9 mouse cellular contexts compared by ENCODE assay signal in the genomic region with DNA sequence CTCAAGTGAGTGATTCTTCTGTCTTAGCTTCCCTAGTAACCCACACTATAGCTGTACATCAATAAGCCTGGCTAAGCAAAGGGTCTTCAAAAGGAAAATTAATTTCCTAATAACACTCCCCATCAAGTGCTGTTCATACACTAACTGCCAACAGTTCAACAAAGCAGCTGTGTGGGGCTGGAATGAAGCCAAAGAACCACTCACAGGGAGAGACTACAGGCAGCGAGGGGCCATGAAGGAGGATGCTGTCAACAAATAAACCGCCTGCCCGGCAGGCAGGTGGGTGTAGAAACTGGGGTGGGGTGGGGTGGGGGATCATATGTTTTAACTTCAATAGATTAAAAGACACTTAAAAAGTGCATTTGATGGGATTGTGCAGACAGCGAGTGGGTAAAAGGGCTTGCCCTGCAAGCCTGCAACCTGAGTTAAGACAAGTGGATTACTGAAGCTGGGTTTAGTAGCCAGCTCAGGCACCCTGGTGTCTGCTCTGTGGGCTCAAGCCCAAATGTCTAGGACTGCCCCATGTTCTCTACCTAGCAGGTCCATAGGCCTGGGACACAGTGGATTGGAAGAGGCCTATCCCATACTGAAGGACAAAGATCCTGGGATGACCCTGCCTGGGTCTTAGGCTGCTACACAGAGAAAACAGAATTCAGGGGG. TPM values are rescaled to one million over a fixed set of nuclear protein-coding genes. Genes with fewer than 3 reads are reported as not detected.
A peak's percentile ranks its signal among the peaks of the same experiment; 100 is the strongest.
DNase-seq lines count a peak whose midpoint lies in the region; ATAC-seq and TF ChIP-seq lines count a peak whose summit lies in the region.
"Had no signal": no experiment of that assay in that cellular context is flagged by ENCODE, and none has a peak within 500 bp of the region (broad histone marks: within the 10 kb centered on the region; RNA-seq: fewer than 3 reads in every experiment).

No protein-coding gene starts in this region.

- ATAC-seq in cerebellum, adult (ENCODE audit: insufficient number of reproducible peaks, low FRiP score, low TSS enrichment): no peak
- ATAC-seq in hindbrain, embryonic 16.5 days: peak; percentile 79
- ATAC-seq in activated CD4-positive, CD25-positive, alpha-beta regulatory T cell, adult 4 months: no peak

- H3K27ac ChIP-seq in left cerebral cortex, adult 2 months: peak overlapping the region; percentile 83
- peak overlapping the region; percentile 49; the same call in 1 of the 2 replicates for H3K27ac ChIP-seq in hindbrain, embryonic 16.5 days (ENCODE audit: low read depth, low read length)

- no peak overlapping the region for H3K9ac ChIP-seq in hindbrain, embryonic 16.5 days (ENCODE audit: low read depth, low read length)

- 27% methylated on average over 4 of the region's 4 CpGs for WGBS in hindbrain, embryonic 16.5 days

- no peaks in the 10 kb centered on the region for H3K9me3 ChIP-seq in hindbrain, embryonic 16.5 days (ENCODE audit: control insufficient read depth, low read length)

- DNase-seq in cerebellum, adult 8-10 months: peak; percentile 23
- DNase-seq in left cerebral cortex, adult 2 months (ENCODE audit: extremely low spot score in 1 of 2, low spot score in 2 of 2): no peak
- DNase-seq in left cerebral cortex, postnatal 36 days (ENCODE audit: low spot score in 2 of 2): no peak
- peak; percentile 63 for DNase-seq in testis, postnatal 10 days (ENCODE audit: low spot score)
- DNase-seq in T-cell, adult 2 months (ENCODE audit: low spot score): no peak

- peaks cover 24% of the 10 kb centered on the region for H3K4me1 ChIP-seq in hindbrain, embryonic 16.5 days (ENCODE audit: control insufficient read depth, insufficient read depth, low read depth, low read length)

- H3K27me3 ChIP-seq in hindbrain, embryonic 16.5 days (replicated peaks; ENCODE audit: control insufficient read depth, insufficient read depth, low read length): no peaks in the 10 kb centered on the region

- H3K4me3 ChIP-seq in left cerebral cortex, adult 2 months: no peak overlapping the region
- H3K4me3 ChIP-seq in hindbrain, embryonic 16.5 days (ENCODE audit: low read length): no peak overlapping the region

- H3K36me3 ChIP-seq in hindbrain, embryonic 16.5 days (ENCODE audit: control insufficient read depth, insufficient read depth, low read length): no peaks in the 10 kb centered on the region

- intact Hi-C loops in left cerebral cortex, adult 2 months (cut with DNase I): loop anchor here (5.0 kb wide), 1 partner anchor 40 kb away; no protein-coding TSS in a partner anchor
- intact Hi-C loops in left cerebral cortex, postnatal 36 days (cut with DNase I): no loop called here

- H3K4me2 ChIP-seq in hindbrain, embryonic 16.5 days (ENCODE audit: low read length): no peak overlapping the region

- TF ChIP-seq CTCF in left cerebral cortex, adult 2 months (IDR thresholded peaks at IDR 0.05): no peak

RNA-seq across cellular contexts. Expression of a gene that starts 35.8 kb away (rescaled TPM):
- total RNA-seq in left cerebral cortex, adult 2 months (2021): 10 to 100 TPM; 50.2 to 54.2 TPM
- 10 to 100 TPM; 53.1 to 55.3 TPM for total RNA-seq in left cerebral cortex, postnatal 36 days (2021)
- polyA plus RNA-seq in hindbrain, embryonic 16.5 days (2015; fragmentation: Nextera tagmentation; extraction: Ambion mirVana): 4.6 and 5.2 TPM in 2 replicates
- polyA plus RNA-seq in activated CD4-positive, CD25-positive, alpha-beta regulatory T cell, adult 4 months (2017; shearing (Covaris generic)): 1 to 10 TPM; 3.4 TPM

RNA-seq across cellular contexts. Expression of a gene that starts 36.0 kb away (rescaled TPM):
- total RNA-seq in left cerebral cortex, adult 2 months (2021): 1 to 10 TPM; 1.4 to 1.5 TPM
- 1 to 10 TPM in 1 of 2 experiments, under 1 TPM in 1; 0.96 to 1.5 TPM for total RNA-seq in left cerebral cortex, postnatal 36 days (2021)
- 0.19 TPM in 1 of 2 replicates, not detected in the other for polyA plus RNA-seq in hindbrain, embryonic 16.5 days (2015; fragmentation: Nextera tagmentation; extraction: Ambion mirVana)
- not detected for polyA plus RNA-seq in activated CD4-positive, CD25-positive, alpha-beta regulatory T cell, adult 4 months (2017; shearing (Covaris generic))
- polyA plus RNA-seq: C2C12 had no signal

Comparison
In these comparisons a context has a peak if more than half of its experiments do, and no peak if none do; other contexts are left out.
1. DNase-seq: peak in cerebellum, adult 8-10 months (single experiment) and testis, postnatal 10 days (single experiment); none in left cerebral cortex, adult 2 months (0 of 2), left cerebral cortex, postnatal 36 days (0 of 2) and T-cell, adult 2 months (single experiment).